Mouse (Mus musculus) embryonic facial prominence, embryonic 14.5 days (tissue): ENCODE measurements around the gene Rcc1l. TPM values are rescaled to one million over a fixed set of nuclear protein-coding genes. Genes with fewer than 3 reads are reported as not detected.

ENCODE experiments used
- ATAC-seq: fragments of 200-750 bp; cut with Nextera tagmentation; 2 replicates; pipeline ENCODE4 v1.8.0; 2017; ENCODE audit warnings: low read depth, moderate number of reproducible peaks, moderate TSS enrichment
- DNase-seq: peaks from one replicate; pipeline ENCODE4 v3.0.0-alpha.2; 2015; ENCODE audit warnings: low spot score
- H3K27ac ChIP-seq: fragments of 300-500 bp; sonication (generic); replicated peaks from 2 replicates; pipeline ENCODE4 v1.5.1; 2014; ENCODE audit warnings: low read depth, mild to moderate bottlenecking, low read length, moderate library complexity
- H3K27me3 ChIP-seq: fragments of 300-500 bp; sonication (generic); replicated peaks from 2 replicates; pipeline ENCODE4 v1.6.1; 2014; ENCODE audit warnings: low read length; ENCODE audit not compliant: control insufficient read depth, insufficient read depth
- H3K36me3 ChIP-seq: fragments of 300-500 bp; sonication (generic); 2 replicates; pipeline ENCODE4 v1.6.1; 2014; ENCODE audit warnings: low read length, mixed read lengths; ENCODE audit not compliant: control insufficient read depth, insufficient read depth
- H3K4me1 ChIP-seq: fragments of 300-500 bp; sonication (generic); 2 replicates; pipeline ENCODE4 v1.6.1; 2014; ENCODE audit warnings: antibody characterized with exemption, low read length; ENCODE audit not compliant: control insufficient read depth, insufficient read depth
- H3K4me2 ChIP-seq: fragments of 300-500 bp; sonication (generic); 2 replicates; pipeline ENCODE4 v1.6.1; 2014; ENCODE audit warnings: low read depth, mild to moderate bottlenecking, low read length, moderate library complexity, mixed read lengths
- H3K4me3 ChIP-seq: fragments of 300-500 bp; sonication (generic); 2 replicates; pipeline ENCODE4 v1.5.1; 2014; ENCODE audit warnings: low read depth, mild to moderate bottlenecking, low read length
- H3K9ac ChIP-seq: fragments of 300-500 bp; sonication (generic); 2 replicates; pipeline ENCODE4 v1.6.1; 2014; ENCODE audit warnings: low read depth, mild to moderate bottlenecking, low read length, moderate library complexity, mixed read lengths
- H3K9me3 ChIP-seq: fragments of 300-500 bp; sonication (generic); 2 replicates; pipeline ENCODE4 v1.6.1; 2016; ENCODE audit warnings: low read length; ENCODE audit not compliant: control insufficient read depth
- WGBS: fragments of 180-500 bp; shearing (Covaris S2); extraction: QIAGEN DNeasy Blood & Tissue Kit; methylation state at CpG from one replicate; pipeline ENCODE4 v1.1.7; 2014; 5-methylcytosine and 5-hydroxymethylcytosine counted together
- polyA plus RNA-seq: library from polyadenylated mRNA; unstranded; fragments of >200 nt; fragmentation: Nextera tagmentation; extraction: Ambion mirVana; gene quantifications from 2 replicates; pipeline ENCODE4 v1.2.1, GENCODE M21; 2014

The Rcc1l gene
- polyA plus RNA-seq, 1 experiment from 2014 or later: 26.1 TPM

GRCm38 (mm10) chr5:134100232-134100771, 76.3 kb downstream of the Rcc1l start:
- DNase-seq: no peak
- 1% methylated on average over 16 of the region's 17 CpGs for WGBS
- ATAC-seq: no peak
- Histone ChIP-seq H3K27me3 (no peaks in the 10 kb centered on the region), H3K4me3 (peak overlapping the region; percentile 80), H3K4me1 (peaks cover 3% of the 10 kb centered on the region; the same call in 1 of the 2 replicates), H3K9me3 (no peaks in the 10 kb centered on the region), H3K27ac (no peak overlapping the region), H3K36me3 (no peaks in the 10 kb centered on the region), H3K4me2 (peak overlapping the region; percentile 92), H3K9ac (peak overlapping the region; percentile 77)

- H3K27ac ChIP-seq: peak within 1 kb of the TSS; percentile 82
- DNase-seq (peak; percentile 98), ATAC-seq (peak; percentile 95)
- WGBS: under 1% methylated on average over 23 of the region's 58 CpGs
- peak within 1 kb of the TSS; percentile 77 for H3K9ac ChIP-seq
- H3K4me1 ChIP-seq: peaks cover 3% of the 10 kb centered on the region; the same call in 1 of the 2 replicates
- peak within 1 kb of the TSS; percentile 92 for H3K4me2 ChIP-seq
- H3K27me3 ChIP-seq: no peaks in the 10 kb centered on the region
- H3K36me3 ChIP-seq: no peaks in the 10 kb centered on the region
- no peaks in the 10 kb centered on the region for H3K9me3 ChIP-seq
- H3K4me3 ChIP-seq: peak within 1 kb of the TSS; percentile 80
These were observed 76.9 kb downstream of the Rcc1l start, which contains the start of gene Castor2 for GRCm38 (mm10) chr5:134099496-134100211. Gene Castor2, plus strand, starts transcription at chr5:134099711.

- H3K9me3 ChIP-seq: no peaks in the 10 kb centered on the region
- ATAC-seq (peak; percentile 41), DNase-seq (peak; percentile 45)
- 1% methylated on average over 17 of the region's 17 CpGs for WGBS
- H3K4me1 ChIP-seq: peaks cover 3% of the 10 kb centered on the region; the same call in 1 of the 2 replicates
- H3K4me2 ChIP-seq: peak overlapping the region; percentile 92
- H3K36me3 ChIP-seq: no peaks in the 10 kb centered on the region
- no peaks in the 10 kb centered on the region for H3K27me3 ChIP-seq
- H3K4me3 ChIP-seq: peak overlapping the region; percentile 80
- H3K27ac ChIP-seq: peak overlapping the region; percentile 80
- H3K9ac ChIP-seq: peak overlapping the region; percentile 77
These were observed 77.6 kb downstream of the Rcc1l start for GRCm38 (mm10) chr5:134098976-134099375.

GRCm38 (mm10) chr5:134098341-134098902, 78.2 kb downstream of the Rcc1l start:
- H3K4me2 ChIP-seq: peak overlapping the region; percentile 92
- no peaks in the 10 kb centered on the region for H3K36me3 ChIP-seq
- peak overlapping the region; percentile 77 for H3K9ac ChIP-seq
- 41% methylated on average over 13 of the region's 13 CpGs for WGBS
- peaks cover 3% of the 10 kb centered on the region; the same call in 1 of the 2 replicates for H3K4me1 ChIP-seq
- peak overlapping the region; percentile 80 for H3K4me3 ChIP-seq
- DNase-seq (no peak), ATAC-seq (no peak)
- H3K27me3 ChIP-seq: no peaks in the 10 kb centered on the region
- H3K9me3 ChIP-seq: no peaks in the 10 kb centered on the region
- peak overlapping the region; percentile 80; the same call in 1 of the 2 replicates for H3K27ac ChIP-seq

Other genes with a start within 250 kb of the Rcc1l start
- gene Castor2, start 77.1 kb downstream of the Rcc1l start, polyA plus RNA-seq: 11.7 and 13.5 TPM in 2 replicates
- gene Gtf2ird2, start 7.2 kb upstream of the Rcc1l start, polyA plus RNA-seq: 6.6 and 7.3 TPM in 2 replicates
- 7.2 TPM in 2 replicates for gene Ncf1, start 52.9 kb upstream of the Rcc1l start, polyA plus RNA-seq
- 141 and 168 TPM in 2 replicates for gene Gtf2i, start 138.0 kb upstream of the Rcc1l start, polyA plus RNA-seq